Mouse (Mus musculus) midbrain, embryonic 10.5 days (tissue): ENCODE measurements around the gene Ifnar1. TPM values are rescaled to one million over a fixed set of nuclear protein-coding genes. Genes with fewer than 3 reads are reported as not detected.

Source experiments
- DNase-seq: peaks from one replicate; pipeline ENCODE4 v3.0.0-alpha.2; 2017; ENCODE audit warnings: low spot score
- H3K27ac ChIP-seq: fragments of 300-500 bp; sonication (generic); replicated peaks from 2 replicates; pipeline ENCODE4 v1.5.1; 2016; ENCODE audit warnings: mild to moderate bottlenecking
- H3K27me3 ChIP-seq: fragments of 300-500 bp; sonication (generic); 2 replicates; pipeline ENCODE4 v1.6.1; 2016; ENCODE audit warnings: low read depth, mild to moderate bottlenecking; ENCODE audit not compliant: poor library complexity, severe bottlenecking
- H3K36me3 ChIP-seq: fragments of 300-500 bp; sonication (generic); 2 replicates; pipeline ENCODE4 v1.6.1; 2016; ENCODE audit warnings: mild to moderate bottlenecking, moderate library complexity
- H3K4me1 ChIP-seq: fragments of 300-500 bp; sonication (generic); 2 replicates; pipeline ENCODE4 v1.6.1; 2016
- H3K4me3 ChIP-seq: fragments of 300-500 bp; sonication (generic); 2 replicates; pipeline ENCODE4 v1.5.1; 2016; ENCODE audit warnings: mild to moderate bottlenecking, moderate library complexity
- H3K9me3 ChIP-seq: fragments of 300-500 bp; sonication (generic); replicated peaks from 2 replicates; pipeline ENCODE4 v1.6.1; 2016; ENCODE audit warnings: mild to moderate bottlenecking
- WGBS: fragments of 180-500 bp; shearing (Covaris S2); methylation state at CpG from one replicate; pipeline ENCODE4 v1.1.7; 2016; 5-methylcytosine and 5-hydroxymethylcytosine counted together
- polyA plus RNA-seq: library from polyadenylated mRNA; unstranded; fragments of >200 nt; fragmentation: Nextera tagmentation; extraction: Ambion mirVana; gene quantifications from 2 replicates; pipeline ENCODE4 v1.2.1, GENCODE M21; 2016

Ifnar1 gene
- polyA plus RNA-seq, 1 experiment from 2014 or later: 52.0 TPM

DNA sequence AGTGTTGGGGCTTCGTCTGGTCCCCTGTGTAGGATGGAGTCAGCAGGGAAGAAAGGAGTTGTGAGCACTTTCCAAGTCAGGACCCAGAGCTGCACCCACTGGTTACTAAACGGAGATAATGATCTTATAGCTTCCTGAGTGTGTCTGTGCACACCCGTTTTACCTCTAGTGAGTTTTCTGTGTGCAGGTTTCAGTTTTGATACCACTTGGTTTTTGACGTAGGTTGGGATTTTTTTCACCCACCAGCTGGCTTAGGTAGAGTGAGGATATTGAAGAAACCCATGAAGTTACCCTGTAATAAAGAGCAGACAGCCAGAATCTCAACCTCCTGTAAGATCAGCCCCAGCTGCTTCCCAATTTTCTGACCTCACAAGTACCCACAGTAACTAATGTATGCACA lies 5.9 kb downstream of the Ifnar1 start:
- Histone ChIP-seq H3K4me1 (peaks cover 6% of the 10 kb centered on the region), H3K27ac (no peak overlapping the region), H3K27me3 (no peaks in the 10 kb centered on the region), H3K4me3 (no peak overlapping the region), H3K9me3 (no peaks in the 10 kb centered on the region), H3K36me3 (peaks cover 81% of the 10 kb centered on the region)
- 92% methylated on average over 4 of the region's 4 CpGs for WGBS
- DNase-seq: no peak

DNA sequence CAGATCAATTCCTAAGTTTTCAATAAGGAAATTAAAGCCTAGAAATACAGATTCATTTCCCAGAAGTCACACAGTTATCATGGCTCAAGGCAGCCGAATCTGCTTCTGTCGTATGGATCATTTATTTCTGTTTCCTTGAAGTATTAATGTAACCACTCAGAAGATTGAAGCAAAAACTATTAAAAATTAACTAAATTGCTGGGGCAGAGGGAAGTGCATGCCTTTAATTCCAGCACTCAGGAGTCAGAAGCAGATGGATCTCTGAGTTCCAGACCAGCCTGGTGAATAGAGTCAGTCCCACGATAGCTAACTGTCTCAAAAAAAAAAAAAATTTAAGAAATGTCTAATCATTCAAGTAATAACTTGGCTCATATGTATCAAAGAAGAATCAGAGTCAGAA lies 6.4 kb downstream of the Ifnar1 start:
- Histone ChIP-seq H3K36me3 (peaks cover 84% of the 10 kb centered on the region), H3K9me3 (no peaks in the 10 kb centered on the region)
- 94% methylated on average over 3 of the region's 3 CpGs for WGBS

DNA sequence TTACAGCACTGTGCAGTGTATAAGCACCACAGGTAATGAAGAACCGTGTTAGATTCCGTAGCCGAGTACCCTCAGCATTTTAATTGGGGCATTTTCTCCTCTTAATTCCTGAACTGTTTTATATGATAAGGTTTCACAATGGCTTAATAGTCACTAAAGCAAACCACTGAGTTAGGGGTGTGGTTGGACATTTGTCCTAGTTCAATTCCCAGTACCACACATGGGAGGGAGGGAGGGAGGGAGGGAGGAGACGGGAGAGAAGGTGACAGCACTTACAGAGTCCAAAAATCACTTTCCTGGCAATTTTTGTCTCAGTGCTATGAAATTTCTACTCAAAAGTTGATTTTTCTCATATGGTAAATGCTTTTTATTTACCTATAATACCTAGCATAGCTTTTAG lies 10.5 kb downstream of the Ifnar1 start:
- WGBS: 92% methylated on average over 4 of the region's 4 CpGs

More for the DNA sequence above, 6.4 kb downstream of the Ifnar1 start:
- peaks cover under 1% of the 10 kb centered on the region; the same call in 1 of the 2 replicates for H3K4me1 ChIP-seq
- DNase-seq: no peak
- no peaks in the 10 kb centered on the region for H3K27me3 ChIP-seq
- no peak overlapping the region for H3K4me3 ChIP-seq
- no peak overlapping the region for H3K27ac ChIP-seq

DNA sequence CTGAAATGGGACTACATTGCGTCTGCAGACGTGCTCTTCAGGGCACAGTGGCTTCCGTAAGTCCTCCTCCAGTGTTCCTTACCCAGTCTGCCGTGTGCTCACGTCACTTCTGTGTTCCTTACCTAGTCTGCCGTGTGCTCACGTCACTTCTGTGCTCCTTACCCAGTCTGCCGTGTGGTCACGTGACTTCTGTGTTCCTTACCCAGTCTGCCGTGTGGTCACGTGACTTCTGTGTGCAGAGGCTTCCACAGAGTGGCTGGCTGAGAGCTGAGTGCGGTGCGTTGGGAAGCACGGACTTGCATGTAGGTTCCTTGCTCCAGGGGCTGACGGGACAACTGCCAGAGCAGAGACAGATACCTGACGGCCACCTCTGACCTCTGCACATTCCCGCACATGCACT lies 11.2 kb downstream of the Ifnar1 start:
- Histone ChIP-seq H3K4me3 (no peak overlapping the region), H3K27me3 (no peaks in the 10 kb centered on the region), H3K36me3 (peaks cover 97% of the 10 kb centered on the region), H3K27ac (no peak overlapping the region), H3K9me3 (no peaks in the 10 kb centered on the region), H3K4me1 (no peaks in the 10 kb centered on the region)
- 95% methylated on average over 17 of the region's 17 CpGs for WGBS
- no peak for DNase-seq

More for the DNA sequence above, 10.5 kb downstream of the Ifnar1 start:
- no peaks in the 10 kb centered on the region for H3K27me3 ChIP-seq
- DNase-seq: no peak
- H3K4me1 ChIP-seq: no peaks in the 10 kb centered on the region
- H3K9me3 ChIP-seq: no peaks in the 10 kb centered on the region
- peaks cover 97% of the 10 kb centered on the region for H3K36me3 ChIP-seq
- H3K4me3 ChIP-seq: no peak overlapping the region
- no peak overlapping the region for H3K27ac ChIP-seq

- Histone ChIP-seq H3K27ac (no peak overlapping the region), H3K4me1 (no peaks in the 10 kb centered on the region), H3K27me3 (no peaks in the 10 kb centered on the region), H3K4me3 (no peak overlapping the region), H3K36me3 (peaks cover 97% of the 10 kb centered on the region), H3K9me3 (no peaks in the 10 kb centered on the region)
- no peak for DNase-seq
- 91% methylated on average over 3 of the region's 3 CpGs for WGBS
These were observed 11.7 kb downstream of the Ifnar1 start for GRCm38 (mm10) chr16:91496766-91497165.

- Histone ChIP-seq H3K4me3 (no peak overlapping the region), H3K36me3 (peaks cover 93% of the 10 kb centered on the region), H3K9me3 (no peaks in the 10 kb centered on the region), H3K4me1 (no peaks in the 10 kb centered on the region), H3K27ac (no peak overlapping the region), H3K27me3 (no peaks in the 10 kb centered on the region)
- DNase-seq: no peak
- 97% methylated on average over 7 of the region's 7 CpGs for WGBS
These were observed 13.0 kb downstream of the Ifnar1 start for GRCm38 (mm10) chr16:91498041-91498440.

DNA sequence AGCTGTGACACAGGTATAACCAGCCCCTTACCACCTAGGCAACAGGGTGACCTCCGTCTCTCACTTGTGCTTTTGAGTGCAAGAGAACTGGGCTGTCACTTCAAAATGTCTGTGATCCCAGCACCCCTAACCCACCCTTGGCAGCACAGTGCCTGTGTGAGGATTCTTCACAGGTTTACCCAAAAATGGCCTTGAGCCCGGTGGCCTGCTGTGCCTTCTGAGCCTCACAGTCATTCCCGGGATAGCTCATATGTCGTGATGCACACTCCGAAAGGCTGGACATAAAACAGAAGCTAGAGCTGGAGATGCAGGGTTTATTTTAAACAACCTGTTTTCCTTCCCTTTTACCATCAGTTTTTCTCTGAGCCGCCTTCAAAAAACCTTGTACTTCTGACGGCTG lies 19.7 kb downstream of the Ifnar1 start:
- no peaks in the 10 kb centered on the region for H3K27me3 ChIP-seq
- H3K9me3 ChIP-seq: no peaks in the 10 kb centered on the region
- DNase-seq: no peak
- no peaks in the 10 kb centered on the region for H3K4me1 ChIP-seq
- H3K36me3 ChIP-seq: peaks cover 78% of the 10 kb centered on the region
- H3K27ac ChIP-seq: no peak overlapping the region
- WGBS: 93% methylated on average over 7 of the region's 7 CpGs
- H3K4me3 ChIP-seq: no peak overlapping the region

- H3K9me3 ChIP-seq: no peaks in the 10 kb centered on the region
- H3K36me3 ChIP-seq: peaks cover 74% of the 10 kb centered on the region
- no peaks in the 10 kb centered on the region for H3K4me1 ChIP-seq
- H3K27me3 ChIP-seq: no peaks in the 10 kb centered on the region
- no peak overlapping the region for H3K27ac ChIP-seq
- no peak overlapping the region for H3K4me3 ChIP-seq
- DNase-seq: no peak
- WGBS: 93% methylated on average over 15 of the region's 15 CpGs
These were observed 20.1 kb downstream of the Ifnar1 start for GRCm38 (mm10) chr16:91505116-91505601.

DNA sequence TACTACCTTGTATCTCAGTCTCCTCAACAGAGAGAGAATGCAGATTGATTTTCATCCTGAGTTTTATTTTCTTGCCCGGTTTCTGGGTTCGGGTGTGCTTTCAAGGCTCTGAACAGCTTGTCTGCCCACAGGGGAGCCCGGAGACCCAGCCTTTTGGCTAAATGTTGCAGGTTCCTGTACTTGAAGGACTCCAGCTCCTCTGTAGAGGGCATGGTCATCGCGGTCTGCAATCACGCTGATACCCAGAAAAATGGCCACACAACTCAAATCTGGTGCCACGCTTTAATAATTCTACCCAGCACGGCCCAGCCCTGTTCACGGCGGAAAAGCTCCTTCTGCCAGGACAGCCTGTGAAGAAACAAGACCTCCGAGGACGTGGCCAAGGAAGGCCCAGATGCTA lies 21.4 kb downstream of the Ifnar1 start:
- 96% methylated on average over 12 of the region's 12 CpGs for WGBS
- no peaks in the 10 kb centered on the region for H3K4me1 ChIP-seq
- H3K27ac ChIP-seq: no peak overlapping the region
- DNase-seq: no peak
- peaks cover 63% of the 10 kb centered on the region for H3K36me3 ChIP-seq
- no peak overlapping the region for H3K4me3 ChIP-seq
- no peaks in the 10 kb centered on the region for H3K27me3 ChIP-seq
- H3K9me3 ChIP-seq: no peaks in the 10 kb centered on the region

DNA sequence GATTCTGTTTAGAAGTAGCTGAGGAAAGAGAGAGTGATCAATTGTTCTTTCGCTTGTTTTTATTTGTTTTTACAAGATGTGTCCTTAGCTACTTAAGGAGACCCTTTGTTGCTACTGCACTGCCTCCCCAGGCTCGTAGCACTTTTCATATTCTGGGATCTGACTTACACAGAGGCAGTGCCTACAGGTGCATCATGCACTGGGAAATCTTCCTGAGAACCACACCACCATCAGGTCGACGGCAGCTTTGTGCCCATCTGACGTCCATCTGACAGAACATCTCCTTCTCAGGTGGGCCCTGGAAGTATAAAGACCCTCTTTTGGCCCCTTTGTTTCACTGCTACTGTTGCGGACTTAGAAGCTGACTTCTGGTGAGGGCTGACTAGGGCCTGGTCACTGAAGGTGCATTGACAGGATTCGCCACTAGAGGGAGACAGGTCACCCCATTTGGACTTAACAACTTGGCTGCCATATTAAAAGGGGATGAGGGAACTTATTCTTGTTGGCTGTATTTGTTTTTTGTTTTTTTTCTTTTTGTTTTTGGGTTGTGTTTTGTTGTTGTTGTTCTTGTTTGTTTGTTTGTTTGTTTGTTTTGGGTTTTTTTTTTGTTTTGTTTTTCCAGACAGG lies 27.2 kb downstream of the Ifnar1 start:
- H3K9me3 ChIP-seq: no peaks in the 10 kb centered on the region
- no peak overlapping the region for H3K27ac ChIP-seq
- H3K36me3 ChIP-seq: peaks cover 11% of the 10 kb centered on the region
- H3K27me3 ChIP-seq: no peaks in the 10 kb centered on the region
- 31% methylated on average over 7 of the region's 7 CpGs for WGBS
- DNase-seq: peak; percentile 75
- H3K4me3 ChIP-seq: no peak overlapping the region
- H3K4me1 ChIP-seq: 0 out of 2 replicates have a peak, but pooled peaks cover 3% of the 10 kb centered on the region

GRCm38 (mm10) chr16:91513099-91513498 lies 28.1 kb downstream of the Ifnar1 start:
- DNase-seq: no peak
- Histone ChIP-seq H3K9me3 (no peaks in the 10 kb centered on the region), H3K4me3 (no peak overlapping the region), H3K36me3 (peaks cover 5% of the 10 kb centered on the region; the same call in 1 of the 2 replicates), H3K27ac (no peak overlapping the region), H3K27me3 (no peaks in the 10 kb centered on the region), H3K4me1 (0 out of 2 replicates have a peak, but pooled peaks cover 3% of the 10 kb centered on the region)
- 89% methylated on average over 6 of the region's 6 CpGs for WGBS

GRCm38 (mm10) chr16:91517020-91517419 lies 32.0 kb downstream of the Ifnar1 start:
- no peak overlapping the region for H3K27ac ChIP-seq
- no peak overlapping the region for H3K4me3 ChIP-seq
- DNase-seq: no peak
- H3K9me3 ChIP-seq: no peaks in the 10 kb centered on the region
- no peaks in the 10 kb centered on the region for H3K36me3 ChIP-seq
- WGBS: 84% methylated on average over 7 of the region's 7 CpGs
- no peaks in the 10 kb centered on the region for H3K27me3 ChIP-seq
- 0 out of 2 replicates have a peak, but pooled peaks cover 3% of the 10 kb centered on the region for H3K4me1 ChIP-seq

DNA sequence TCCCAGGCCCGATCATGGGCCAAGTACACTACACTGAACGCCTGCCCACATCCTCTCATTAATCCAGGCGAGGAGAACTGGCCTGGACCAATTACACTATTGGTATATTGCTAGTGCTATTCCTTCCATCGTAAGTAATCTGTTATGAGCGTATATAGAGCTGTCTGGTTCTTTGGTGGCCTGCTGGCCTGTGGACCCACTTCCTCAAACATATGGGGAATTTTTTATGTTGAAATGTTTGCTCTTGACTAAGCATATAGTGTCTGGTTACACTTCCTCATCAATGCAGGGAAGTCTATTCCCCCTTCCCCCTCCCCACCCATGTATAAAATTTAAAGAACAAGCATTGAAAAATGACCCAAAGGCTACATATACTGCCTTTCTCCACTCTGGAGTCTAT lies 37.0 kb downstream of the Ifnar1 start:
- Histone ChIP-seq H3K36me3 (no peaks in the 10 kb centered on the region), H3K9me3 (no peaks in the 10 kb centered on the region), H3K4me1 (peaks cover 4% of the 10 kb centered on the region; the same call in 1 of the 2 replicates), H3K27me3 (no peaks in the 10 kb centered on the region), H3K4me3 (no peak overlapping the region), H3K27ac (no peak overlapping the region)
- DNase-seq: no peak
- 85% methylated on average over 5 of the region's 5 CpGs for WGBS
